Mouse (Mus musculus): ENCODE measurements at regions not wholly inside any gene's neighbourhood (a gene's known extent, or its start where the extent isn't known, plus 50 kb on each side); places are given as distances from the start of the nearest gene placed in this dataset.

DNA sequence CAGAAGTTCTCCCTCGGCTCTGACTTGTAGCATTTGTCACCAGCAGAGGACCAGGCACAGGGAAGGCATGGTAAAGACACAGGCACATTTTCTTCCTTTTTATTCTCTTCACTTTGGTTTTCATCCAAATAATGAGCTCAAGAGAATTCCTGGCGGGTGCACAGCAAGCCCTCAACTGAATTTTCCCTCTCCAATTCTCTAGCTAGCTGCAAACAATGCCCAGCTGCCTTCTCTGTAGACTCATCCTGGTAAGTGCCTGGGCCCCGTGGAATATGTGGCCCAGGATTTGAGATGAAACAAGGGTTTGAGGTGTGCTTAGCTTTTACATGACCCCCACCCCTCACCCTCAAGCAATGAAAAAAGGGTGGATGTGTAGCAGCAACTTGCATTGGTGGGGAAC, 90.4 kb downstream of the Otol1 start:
- DNase-seq, result no peak

DNA sequence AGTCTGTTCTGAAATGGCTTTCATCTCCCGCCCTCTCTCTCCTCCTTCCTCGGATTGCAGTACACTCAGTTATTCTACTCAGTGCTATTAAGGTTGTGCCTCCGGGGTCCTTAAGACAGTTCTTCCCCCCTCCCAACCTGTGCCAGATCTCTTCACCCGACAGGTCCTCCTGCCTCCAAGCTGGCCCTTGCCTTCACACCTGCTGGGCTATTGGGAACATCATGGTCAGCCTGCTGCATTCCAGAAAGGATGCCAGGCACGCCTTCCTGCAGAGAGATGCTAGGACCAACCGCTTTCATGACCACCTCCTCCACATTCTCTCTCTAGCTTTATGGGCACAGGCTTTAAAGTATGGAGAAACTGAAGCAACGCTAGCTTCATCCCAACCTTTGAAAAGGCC, 94.7 kb downstream of the Otol1 start:
- DNase-seq, result no peak

DNA sequence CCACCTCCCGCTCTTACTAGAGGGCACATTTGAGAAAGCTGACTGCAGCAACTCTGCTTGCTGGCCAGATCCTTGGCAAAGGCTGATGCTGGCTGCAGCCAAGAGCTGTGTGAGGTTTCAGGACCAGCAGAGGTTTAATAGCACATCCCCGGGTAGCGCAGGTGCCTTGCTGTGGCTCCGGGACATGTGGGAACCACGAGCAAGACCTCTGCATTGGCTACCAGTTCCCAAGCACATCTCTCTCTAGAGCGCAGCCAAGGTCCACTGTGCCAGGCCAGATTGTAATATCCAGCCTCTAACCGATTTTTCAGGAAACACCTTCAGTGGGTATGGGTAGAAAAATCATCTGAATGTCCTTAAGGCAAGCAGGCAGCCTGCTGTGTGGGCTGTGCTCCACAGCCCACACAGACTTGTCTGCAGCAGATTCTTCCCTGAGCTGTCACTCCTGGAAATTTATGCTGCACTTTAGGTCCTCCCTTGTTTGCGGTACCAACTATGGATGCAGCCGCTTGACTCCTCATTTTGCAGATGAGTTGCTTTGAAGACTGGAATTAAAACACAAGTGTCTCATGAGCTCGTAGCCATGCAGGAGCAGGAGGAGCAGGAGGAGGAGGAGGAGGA, 95.3 kb downstream of the Otol1 start:
- no peak for DNase-seq

DNA sequence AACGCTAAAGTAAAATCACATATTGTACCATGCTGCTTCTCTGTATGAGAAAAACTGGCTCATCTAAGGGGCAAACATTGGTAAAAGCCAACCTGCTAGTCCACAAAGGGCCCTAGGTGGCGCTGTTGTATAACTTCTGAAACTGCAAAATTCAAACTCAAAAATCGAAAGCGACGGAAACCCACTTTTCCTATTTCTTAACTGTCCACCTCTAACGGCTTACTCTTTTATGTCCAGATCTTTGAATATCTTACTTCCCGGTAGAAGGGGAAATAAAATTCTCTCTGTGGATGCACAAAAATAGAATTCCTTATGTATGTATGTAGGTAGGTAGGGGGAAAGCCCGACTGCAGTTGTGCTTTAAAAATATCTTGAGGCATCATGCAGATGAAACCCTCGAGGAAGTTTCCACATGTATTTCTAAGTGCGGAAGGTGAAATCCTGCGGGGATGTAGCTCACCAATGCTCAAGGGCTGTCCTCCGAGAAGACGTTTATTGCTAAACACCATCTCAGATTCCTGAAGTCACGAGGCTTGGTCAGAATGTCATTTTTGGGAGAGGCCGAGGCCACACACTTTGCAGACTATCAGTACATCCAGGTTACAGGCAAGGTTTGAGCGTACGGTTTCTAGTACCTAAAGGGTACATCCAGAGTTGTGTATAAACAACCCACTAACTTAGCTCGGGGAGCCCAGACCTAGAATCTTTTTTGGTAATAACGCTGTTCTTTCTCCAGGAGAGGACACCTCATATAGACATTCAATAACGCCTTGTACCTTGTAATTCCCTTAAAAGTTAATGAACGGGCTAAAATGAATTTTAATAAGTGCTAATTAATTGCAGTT, 96.8 kb downstream of the Otol1 start:
- peak; percentile 9 for DNase-seq

DNA sequence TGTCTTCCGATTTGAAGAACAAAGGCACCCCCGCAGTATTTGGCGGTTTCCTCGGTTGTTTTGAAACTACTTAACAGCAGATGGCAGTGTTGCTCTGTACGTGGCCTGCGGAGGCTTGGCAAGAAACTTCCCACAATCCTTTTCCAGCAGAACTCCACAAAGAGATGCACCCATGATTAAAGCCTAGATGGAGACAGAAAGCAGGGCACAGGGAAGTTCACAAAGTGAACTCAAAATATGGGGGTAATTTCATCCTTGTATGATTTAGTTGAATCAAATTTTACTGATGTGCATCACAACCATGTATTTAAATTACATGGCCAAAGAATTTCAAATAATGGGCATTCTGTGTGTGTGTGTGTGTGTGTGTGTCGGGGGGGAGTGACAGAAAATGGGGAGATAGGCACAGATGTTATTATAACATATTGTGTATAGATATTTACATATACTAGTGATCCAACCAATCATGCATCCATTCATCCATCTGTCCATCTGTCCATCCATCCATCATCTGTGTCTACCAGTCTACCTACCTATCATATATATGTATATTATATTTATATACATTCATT, 97.5 kb downstream of the Otol1 start:
- peak; percentile 2 for DNase-seq

DNA sequence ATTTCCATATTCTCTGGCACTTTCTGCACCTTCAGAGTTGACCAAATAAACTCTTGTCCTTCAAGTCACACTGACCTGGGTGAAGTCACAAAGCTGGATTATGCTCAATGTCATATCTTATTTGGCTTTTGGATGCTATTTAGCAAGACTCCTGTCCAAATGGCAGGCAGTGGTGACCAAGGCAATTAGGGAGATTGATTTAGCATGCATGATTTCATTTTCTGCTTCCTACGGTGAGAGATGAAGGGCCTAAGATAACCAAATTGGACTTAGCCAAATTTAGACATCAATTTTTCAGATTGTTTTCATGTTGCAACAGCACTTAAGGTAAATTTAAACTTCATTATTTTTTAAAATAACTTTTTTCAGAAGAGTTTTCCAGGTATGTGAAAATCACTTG, 98.1 kb downstream of the Otol1 start:
- DNase-seq, result no peak

DNA sequence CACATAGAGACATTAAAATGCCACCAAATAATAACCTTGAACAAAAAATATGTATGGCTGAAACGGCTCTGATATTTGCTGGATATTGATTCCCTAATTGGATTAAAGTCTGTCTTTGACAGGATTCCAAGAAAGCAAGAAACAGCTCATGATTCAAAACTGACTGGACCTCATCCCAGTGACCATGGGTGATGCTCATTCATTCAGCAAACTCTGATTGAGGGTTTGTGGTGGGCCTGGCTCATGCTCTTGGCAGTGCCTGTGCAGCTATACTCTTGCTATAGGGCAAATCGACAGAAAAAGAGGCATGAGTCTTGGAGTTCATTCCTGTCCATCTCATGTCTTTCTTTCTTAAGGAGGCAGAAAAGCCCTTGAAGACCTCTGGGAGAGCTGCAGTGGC, 98.7 kb downstream of the Otol1 start:
- no peak for DNase-seq

DNA sequence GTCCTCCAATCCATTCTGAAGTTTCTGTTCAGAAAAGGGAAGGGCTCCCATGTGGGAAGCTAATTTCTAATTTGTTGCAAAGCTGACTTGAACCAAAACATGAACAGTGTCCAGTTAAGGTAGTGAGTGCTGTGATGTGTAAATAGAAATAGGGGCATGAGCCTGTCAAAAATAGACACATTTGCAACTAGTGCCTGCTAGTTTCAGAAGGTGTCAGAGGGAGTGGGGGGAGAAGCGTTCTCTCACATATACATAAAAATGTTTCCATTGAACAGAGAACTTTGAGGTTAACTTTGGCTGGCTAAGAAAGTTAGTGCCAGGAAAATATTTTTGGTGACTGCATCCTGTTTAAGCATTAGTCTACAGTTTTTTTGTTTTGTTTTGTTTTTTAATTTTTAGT, 118.8 kb downstream of the Otol1 start:
- DNase-seq, result no peak

DNA sequence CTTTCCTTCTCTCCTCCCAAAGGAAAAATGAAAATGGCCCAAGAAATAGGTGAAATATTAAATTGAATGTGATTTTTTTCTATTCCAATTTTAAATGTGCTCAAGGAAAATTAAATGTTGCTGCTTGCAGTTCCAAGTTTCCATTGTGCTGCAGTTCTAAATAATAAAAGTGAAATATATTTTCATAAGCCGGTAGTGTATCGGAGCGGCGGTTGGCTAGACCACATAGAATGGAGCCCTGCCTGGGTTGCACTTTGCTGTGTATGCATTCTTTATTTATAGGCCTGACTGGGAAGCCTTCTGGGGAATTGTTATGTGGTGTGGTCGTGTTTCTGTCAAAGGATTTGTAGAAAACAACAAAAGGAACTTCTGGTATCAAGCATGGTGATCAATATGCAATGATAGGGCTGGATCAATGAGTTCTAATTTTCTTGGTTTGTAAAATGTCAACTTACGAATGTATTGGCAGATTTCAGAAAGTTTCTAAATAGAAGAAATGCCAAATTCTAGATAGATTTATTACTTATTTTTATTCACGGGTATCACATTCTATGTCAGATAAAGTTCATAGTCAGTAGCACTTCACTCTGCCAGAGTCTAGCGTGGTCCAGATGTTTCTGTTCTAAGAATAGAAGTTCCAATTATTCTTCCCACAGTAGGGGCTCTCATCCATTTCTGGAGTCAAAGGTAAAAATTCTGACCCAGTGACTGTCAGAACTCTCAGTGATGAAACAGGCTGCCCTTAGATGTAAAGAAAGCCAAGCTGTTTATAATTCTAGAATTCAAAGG, 123.0 kb downstream of the Otol1 start:
- DNase-seq, result no peak

DNA sequence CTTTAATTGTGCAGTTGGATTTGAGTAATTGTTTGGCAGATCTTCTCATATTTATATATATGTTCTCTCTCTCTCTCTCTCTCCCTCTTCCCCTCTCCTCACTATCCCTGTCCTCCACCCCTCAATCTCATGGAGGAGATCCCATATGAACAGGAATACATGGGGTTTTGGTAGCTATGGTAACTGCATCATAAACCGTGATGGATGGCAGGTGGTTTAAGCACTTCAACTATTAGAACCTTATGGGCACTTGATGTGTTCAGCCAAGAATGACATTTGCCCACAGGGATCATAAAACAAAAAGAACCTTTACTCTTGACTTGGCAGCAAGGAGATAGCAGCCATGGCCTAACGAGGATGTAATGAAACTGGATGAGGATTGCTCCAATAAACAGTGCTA, 127.5 kb downstream of the Otol1 start:
- DNase-seq, result no peak

DNA sequence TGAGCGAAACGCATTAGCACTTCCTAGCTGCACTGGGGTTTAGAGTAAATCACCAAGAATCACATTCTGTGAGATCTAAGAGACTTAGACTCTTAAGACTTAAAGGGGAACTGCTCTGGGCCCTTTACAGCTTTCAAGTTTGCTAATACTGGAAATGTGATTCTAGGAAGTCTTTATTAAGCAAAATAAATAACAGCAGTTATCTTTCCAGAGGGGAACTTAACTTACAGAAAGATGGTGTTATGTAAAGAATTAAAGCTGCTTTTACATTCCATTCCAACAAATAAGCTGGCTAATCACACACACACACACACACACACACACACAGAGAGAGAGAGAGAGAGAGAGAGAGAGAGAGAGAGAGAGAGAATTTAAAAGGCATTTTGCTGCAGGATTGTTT, 131.1 kb downstream of the Otol1 start:
- no peak for DNase-seq

DNA sequence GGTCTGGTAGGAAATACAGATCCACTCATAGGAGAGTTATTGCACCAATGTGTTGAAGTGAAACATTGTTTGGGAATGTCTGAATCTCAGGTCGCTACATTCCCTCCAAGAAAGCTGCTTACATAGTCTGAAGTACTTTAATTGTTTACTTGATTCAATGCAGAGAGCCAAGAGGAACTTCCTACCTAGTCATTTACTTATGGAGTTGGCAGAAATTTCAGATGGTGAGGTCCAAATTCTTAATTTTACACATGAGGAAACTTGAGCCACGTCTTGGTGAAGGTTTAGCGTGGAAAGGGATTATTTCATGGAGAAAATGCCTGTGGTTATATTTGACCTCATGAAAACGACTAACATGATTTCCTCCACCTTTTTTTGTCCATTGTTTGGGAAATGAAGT, 131.5 kb downstream of the Otol1 start:
- DNase-seq, result no peak

DNA sequence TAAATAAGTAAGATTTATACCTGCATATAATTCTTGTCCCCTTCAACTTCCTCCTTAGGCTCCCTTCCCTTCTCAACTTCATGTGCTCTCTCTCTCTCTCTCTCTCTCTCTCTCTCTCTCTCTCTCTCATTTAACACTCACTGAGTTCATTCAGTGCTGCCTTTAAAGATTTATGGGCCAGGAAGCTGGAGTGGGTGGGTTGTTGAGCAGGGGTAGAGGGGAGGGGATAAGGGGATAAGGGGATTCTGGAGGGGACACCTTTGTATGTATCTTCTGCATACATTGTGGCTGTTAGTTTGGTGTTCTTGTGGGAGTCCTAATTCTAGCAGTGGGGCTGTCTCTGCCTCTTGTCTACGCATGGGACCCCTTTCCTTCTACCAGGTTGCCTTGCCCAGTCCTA, 138.3 kb downstream of the Otol1 start:
- DNase-seq, result no peak

DNA sequence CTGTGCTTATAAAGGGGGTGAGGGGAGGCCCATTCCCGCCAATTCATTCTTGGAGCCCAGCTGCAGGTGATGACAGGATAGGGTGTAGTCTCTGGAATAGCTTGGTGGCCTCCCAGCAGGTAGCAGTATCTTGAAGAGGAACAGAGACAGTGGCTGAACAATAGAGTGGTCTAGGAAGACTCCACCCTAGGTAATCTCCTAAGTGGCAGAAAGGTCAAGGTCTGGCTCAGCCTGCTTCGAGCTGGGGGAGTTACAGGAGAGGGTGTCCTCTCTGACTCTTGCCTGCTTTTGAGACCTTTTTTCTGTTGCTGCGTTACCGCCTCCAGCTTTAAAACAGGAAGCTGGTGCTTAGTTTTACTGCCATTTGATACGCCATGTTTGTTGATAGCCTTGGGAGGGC, 143.7 kb downstream of the Otol1 start:
- DNase-seq, result no peak

DNA sequence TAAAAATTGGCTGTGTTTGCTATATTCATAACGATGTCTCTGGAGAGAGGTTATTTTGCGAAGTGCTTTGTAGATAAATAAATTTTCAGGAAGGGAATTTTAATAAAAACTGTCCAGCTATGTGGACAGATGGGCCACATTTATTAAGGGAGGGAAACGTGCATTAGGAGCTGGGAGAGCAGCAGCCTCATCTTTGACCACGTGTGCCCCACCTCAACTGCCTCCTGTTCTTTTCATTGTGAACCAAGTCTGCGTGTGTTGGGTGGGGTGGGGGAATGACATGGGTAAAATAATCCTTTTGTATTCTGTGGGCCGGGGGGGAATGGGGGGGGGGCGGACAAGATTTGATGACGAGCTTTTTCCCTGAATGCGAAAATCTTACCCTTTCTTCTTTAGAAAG, 152.6 kb downstream of the Otol1 start:
- no peak for DNase-seq

DNA sequence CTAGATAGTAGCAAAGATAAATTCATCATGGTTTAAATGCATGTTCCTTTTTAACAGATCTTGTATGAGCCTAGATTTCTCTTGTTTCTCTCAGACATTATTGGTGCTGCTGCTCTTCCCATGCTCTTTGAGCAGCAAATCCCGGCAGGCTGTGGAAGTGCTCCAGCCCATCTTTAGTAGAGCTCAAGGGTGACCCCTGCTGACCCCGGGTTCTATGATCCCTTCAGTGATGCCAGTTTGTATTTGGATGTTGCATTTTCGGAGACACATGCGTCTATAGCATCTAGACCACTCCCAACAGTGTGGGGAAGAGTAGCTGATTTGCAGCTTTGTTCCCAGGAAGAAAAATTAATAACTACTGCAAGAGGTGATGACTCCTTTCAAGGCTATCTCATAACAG, 164.3 kb downstream of the Otol1 start:
- no peak for DNase-seq

DNA sequence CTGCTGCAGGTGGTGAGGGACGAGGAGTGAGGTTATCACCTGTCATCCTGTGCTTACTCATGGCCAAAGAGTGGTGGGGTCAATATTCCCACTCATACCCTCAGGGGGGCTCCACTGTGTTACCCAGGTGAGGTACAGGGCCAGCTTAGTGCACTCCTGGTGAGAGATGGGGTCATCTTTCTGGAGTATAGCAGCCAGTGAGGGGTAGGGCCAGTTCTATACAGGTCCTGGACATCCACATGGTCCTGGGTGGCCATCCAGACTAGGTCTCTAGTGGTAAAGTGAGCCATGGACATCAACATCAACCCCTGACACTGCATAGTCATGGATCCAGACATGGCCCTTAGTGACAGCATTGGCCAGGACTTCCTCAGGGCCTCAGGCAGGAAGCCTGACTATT, 169.0 kb downstream of the Otol1 start:
- no peak for DNase-seq

DNA sequence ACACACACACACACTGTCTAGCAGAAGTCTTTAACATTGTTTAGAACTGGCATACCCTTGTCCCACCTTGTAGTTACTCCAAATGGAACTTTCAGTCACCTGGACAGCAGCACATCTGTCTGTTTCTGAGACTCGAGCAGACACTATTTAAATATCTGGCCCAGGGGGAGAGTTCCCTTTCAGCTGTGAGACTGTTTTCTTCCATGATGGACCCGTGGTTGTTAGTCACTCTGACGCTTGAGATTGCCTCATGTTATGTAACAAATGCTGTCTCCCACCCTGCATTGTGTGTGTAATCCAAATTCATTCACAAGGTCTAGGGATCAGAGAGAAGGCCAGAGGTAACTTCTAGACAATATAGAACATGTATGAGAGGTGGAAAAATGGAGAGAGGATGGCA, 174.2 kb downstream of the Otol1 start:
- no peak for DNase-seq

DNA sequence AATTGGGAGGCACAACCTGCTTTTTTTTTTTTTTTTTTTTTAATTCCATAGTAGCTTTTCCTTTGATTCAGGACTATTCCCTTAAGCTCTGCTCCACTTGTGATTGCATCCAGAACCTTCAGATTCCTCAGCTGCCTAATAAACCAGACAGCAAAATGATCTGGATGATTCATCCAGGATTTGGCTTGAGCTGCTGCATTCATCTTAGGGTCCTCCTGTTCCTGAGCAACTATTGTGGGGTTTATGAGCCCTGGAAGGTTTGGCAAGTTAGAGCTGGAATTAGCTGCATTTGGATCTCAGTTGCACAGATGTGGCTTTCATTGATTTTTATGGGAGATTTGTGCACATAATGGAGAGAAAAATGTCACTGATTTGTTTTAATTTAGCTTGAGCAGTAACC, 183.3 kb downstream of the Otol1 start:
- no peak for DNase-seq

DNA sequence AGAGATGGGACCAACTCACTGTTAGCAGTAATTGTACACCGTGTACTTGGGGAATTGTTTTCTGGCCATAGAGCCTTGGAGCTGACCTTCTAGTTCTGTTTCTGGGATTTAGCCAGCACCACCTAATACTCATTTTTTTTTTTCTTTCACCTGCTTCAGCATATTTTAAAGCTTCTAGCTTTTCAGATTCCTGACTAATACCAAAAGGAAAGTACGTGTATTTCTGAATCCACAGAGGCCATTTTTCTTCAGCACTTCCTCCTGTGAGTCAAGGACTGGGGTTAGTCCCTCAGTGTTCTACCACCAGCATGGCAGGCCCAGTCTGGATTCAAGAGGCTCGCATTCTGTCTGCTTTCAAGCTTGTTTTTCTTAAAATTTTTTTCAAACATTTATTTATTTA, 189.3 kb downstream of the Otol1 start:
- no peak for DNase-seq

DNA sequence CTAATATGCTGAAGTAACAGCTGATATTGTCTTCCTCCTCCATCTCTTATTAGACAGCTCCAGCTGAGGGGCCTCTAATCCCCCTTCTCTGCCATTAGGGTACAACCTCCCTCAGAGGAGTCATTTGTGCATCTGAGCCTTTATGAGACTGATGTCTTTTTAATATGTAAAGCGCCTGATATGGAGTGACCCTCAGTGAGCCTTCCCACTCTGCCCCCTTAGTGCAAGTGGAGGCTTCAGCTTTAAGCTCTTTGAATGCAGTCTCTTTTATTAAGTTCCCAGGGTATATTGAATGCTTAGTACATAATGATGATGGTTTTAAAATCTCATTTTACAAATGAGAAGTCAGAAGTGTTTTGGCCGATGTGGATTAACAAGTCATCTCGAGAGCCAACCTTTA, 191.5 kb downstream of the Otol1 start:
- no peak for DNase-seq

DNA sequence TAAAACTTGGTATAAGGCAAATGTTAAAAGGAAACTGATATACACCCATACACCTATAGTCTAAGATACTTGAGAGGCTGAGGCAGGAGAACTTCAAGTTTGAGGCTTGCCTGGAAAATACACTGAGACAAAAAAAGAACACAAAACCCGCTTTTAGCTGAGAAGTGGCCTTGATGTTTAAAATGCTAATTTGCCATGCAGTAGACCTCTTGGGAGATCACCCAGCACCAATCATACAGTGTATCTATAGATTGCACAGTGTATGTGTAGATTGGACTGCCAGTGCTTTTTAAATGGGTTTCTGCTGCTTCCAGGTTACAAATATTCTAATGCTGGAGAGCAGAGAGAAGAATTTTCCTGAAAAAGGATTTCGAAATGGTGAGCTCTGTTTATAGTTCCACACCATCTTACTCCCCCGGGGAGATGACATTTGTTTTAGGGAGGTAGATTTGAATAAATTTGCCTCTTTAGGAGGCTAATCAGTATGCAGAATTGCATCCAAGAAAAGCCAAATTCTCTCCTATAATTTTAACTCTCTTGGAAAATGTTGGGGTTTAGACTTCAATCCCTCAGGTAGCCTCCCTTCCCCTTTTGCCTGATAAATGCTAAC, 194.0 kb downstream of the Otol1 start:
- DNase-seq, result no peak

DNA sequence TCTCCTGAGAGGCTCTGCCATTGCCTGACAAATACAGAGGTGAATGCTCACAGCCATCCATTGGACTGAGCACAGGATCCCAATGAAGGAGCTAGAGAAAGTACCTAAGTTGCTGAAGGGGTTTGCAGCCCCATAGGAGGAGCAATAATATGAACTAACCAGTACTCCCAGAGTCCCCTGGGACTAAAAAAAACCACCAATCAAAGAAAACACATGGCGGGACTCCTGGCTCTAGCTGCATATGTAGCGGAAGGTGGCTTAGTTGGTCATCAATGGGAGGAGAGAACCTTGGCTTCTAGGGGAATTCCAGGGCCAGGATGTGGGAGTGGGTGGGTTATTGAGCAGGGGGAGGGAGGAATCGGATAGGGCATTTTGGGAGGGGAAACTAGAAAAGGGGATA, 207.8 kb downstream of the Otol1 start:
- no peak for DNase-seq

All from kidney, adult 11 months (tissue).